Mouse (Mus musculus): ENCODE data around the gene Golph3.
A peak's percentile ranks its signal among the peaks of the same experiment; 100 is the strongest.

Gene Golph3

DNA sequence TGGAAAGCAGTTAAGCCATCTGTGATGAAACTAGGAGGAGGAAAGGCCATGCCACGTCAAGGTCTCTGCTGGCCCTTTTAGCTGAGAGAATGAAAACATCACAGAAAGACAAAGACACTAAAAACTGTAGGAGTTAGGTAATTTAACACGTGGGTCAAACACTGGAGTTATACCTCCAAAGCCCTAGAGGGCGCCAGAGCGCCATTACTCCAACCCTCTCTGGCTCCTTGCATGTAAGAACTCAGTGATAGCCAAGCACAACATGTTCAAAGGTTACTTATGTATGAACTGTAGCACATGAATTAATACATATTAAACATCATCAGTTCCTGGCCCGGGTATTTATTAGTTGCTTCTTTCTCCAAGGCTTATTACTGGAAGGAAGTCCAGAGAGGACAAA lies 59.3 kb downstream of the Golph3 start:
- DNase-seq (ENCODE audit: low spot score in 2 of 2) = no peak

DNA sequence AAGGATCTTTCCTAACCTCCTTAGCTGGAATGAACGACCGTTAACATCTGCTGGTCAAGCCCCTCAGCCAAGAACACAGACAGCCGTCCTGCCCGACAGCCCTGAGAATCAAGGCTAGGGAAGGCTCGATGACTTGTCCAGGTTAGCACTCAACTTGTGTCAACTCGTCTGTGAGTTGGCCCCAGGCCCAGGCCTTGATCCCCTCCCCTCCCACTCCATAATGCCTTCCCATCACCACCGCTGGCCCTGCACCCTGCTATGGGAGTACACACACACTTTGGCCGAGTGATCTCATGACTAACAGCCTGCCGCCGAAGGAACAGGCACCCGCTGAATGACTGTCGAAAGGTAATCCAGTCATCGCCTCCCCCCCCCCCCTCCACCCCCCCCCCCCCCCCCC lies 63.4 kb downstream of the Golph3 start:
- DNase-seq (ENCODE audit: low spot score in 2 of 2) = peak in 1 of 2 experiments; percentile 44

- DNase-seq (ENCODE audit: low spot score in 2 of 2) = no peak
Measured at GRCm38 (mm10) chr15:12388726-12389489, 67.7 kb downstream of the Golph3 start.

DNA sequence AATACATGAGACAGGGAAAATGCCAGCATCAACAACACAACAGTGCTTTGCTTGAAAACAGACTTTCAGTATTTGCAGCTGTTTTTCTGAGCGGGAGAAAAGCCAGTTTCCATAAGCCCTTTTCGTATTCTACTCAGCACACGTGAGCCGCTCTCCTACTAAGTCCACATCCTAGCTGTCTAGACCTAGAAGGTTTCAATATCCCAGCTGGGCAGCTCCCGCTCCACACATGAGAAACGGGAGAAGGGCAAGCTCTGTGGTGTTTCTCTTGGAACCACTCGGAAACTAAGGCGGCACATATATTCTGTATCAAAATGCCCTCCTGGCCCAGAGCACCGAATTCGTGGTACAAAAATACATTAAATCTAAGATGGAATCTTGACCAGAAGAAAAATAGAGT lies 73.5 kb downstream of the Golph3 start:
- DNase-seq (ENCODE audit: low spot score in 2 of 2) = no peak

DNA sequence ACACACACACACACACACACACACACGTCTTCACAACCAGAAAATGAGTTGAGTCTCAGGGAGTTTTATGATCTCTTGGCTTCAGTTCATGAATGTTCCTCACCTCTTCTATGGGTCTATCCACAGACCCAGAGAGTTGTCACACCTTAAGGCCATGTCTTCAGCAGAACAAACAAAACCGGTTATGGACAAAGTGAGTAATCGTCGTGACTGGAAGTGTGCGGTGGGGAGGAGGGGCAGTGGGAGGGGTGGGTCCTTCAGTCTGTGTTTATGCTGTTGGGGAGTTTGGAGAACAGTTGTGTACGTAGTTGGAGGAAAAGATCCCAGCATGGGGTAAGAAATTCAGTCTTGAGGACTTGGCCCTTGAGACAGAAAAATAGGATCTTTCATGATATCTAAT lies 75.8 kb downstream of the Golph3 start:
- DNase-seq (ENCODE audit: low spot score in 2 of 2) = peak in 1 of 2 experiments; percentile 35

All from urinary bladder, adult 18-20 months (tissue).